Mouse (Mus musculus) lung, embryonic 16.5 days (tissue): Measurements from ENCODE around the gene Adgrg3. TPM values are rescaled to one million over a fixed set of nuclear protein-coding genes. Genes with fewer than 3 reads are reported as not detected.

ENCODE experiments used
- ATAC-seq: fragments of 200-750 bp; cut with Nextera tagmentation; 2 replicates; pipeline ENCODE4 v1.8.0; 2017; ENCODE audit warnings: low read depth, mild to moderate bottlenecking, moderate library complexity
- H3K27ac ChIP-seq: fragments of 300-500 bp; sonication (generic); 2 replicates; pipeline ENCODE4 v1.5.1; 2014; ENCODE audit warnings: mild to moderate bottlenecking, control low read depth, low read length
- H3K27me3 ChIP-seq: fragments of 300-500 bp; sonication (generic); 2 replicates; pipeline ENCODE4 v1.6.1; 2014; ENCODE audit warnings: low read depth, low read length, mixed read lengths; ENCODE audit not compliant: control insufficient read depth, insufficient read depth
- H3K36me3 ChIP-seq: fragments of 300-500 bp; sonication (generic); 2 replicates; pipeline ENCODE4 v1.6.1; 2014; ENCODE audit warnings: low read length; ENCODE audit not compliant: control insufficient read depth, insufficient read depth
- H3K4me1 ChIP-seq: fragments of 300-500 bp; sonication (generic); replicated peaks from 2 replicates; pipeline ENCODE4 v1.6.1; 2014; ENCODE audit warnings: low read length, mixed read lengths; ENCODE audit not compliant: control insufficient read depth, insufficient read depth
- H3K4me2 ChIP-seq: fragments of 300-500 bp; sonication (generic); 2 replicates; pipeline ENCODE4 v1.6.1; 2014; ENCODE audit warnings: low read depth, low read length, control low read depth
- H3K4me3 ChIP-seq: fragments of 300-500 bp; sonication (generic); 2 replicates; pipeline ENCODE4 v1.5.1; 2014; ENCODE audit warnings: mild to moderate bottlenecking, low read length, control low read depth
- H3K9ac ChIP-seq: fragments of 300-500 bp; sonication (generic); 2 replicates; pipeline ENCODE4 v1.6.1; 2014; ENCODE audit warnings: low read length, control low read depth
- H3K9me3 ChIP-seq: fragments of 300-500 bp; sonication (generic); 2 replicates; pipeline ENCODE4 v1.6.1; 2016; ENCODE audit warnings: low read length; ENCODE audit not compliant: control insufficient read depth
- WGBS: fragments of 180-500 bp; shearing (Covaris S2); extraction: QIAGEN DNeasy Blood & Tissue Kit; methylation state at CpG from one replicate; pipeline ENCODE4 v1.1.7; 2014; 5-methylcytosine and 5-hydroxymethylcytosine counted together
- polyA plus RNA-seq: library from polyadenylated mRNA; unstranded; fragments of >200 nt; fragmentation: Nextera tagmentation; extraction: Ambion mirVana; gene quantifications from 2 replicates; pipeline ENCODE4 v1.2.1, GENCODE M21; 2015

Gene Adgrg3
- polyA plus RNA-seq, 1 experiment from 2014 or later: 4.7 TPM

DNA sequence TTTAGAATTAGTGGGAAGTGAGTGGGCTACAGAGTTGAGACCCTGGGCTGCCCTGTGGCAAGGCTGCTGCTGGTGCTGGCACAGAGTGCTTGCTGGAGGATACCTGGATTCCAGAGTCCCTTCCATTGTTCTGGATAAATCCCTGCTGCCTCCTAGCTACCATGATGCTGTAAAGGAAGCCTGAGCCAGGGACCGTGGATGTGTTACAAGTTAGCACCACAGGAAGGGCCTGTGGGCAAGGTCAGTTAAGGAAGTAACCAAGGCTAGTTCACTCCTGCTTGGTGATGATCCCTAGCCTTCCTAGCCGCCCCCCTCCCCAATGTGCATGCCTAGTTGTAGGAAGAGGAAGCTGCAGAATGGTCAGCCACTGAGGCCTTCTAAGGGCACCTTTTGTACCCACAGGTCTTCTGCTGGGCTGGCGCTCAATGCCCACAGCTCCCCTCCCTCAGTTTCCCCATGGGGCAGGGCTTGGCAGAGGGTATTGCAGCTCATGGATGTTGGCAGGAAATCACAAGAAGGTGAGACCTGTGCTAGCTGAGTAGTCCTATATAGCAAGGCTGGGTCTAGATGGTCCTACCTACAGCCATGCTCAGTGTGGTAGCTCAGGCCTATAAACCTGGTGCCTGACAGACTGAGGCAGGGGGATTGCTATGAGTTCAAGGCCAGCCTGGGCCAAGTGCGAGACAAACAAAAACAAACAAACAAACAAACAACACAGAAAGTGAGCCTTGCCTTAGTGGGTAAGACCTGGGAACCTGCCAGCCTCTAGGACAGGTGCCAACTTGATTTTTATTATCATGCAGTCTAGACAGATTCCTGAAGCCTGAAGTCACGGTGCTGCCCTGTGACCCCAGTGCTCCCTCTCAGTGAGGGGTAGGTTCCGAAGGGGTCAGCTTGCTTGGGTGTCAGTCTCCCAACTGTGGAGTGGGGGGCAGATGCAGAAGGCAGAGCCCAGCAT lies 20.3 kb upstream of the Adgrg3 start:
- Histone ChIP-seq H3K27me3 (no peaks in the 10 kb centered on the region), H3K9me3 (no peaks in the 10 kb centered on the region), H3K36me3 (no peaks in the 10 kb centered on the region), H3K27ac (no peak overlapping the region), H3K9ac (no peak overlapping the region), H3K4me1 (peaks cover 50% of the 10 kb centered on the region), H3K4me2 (no peak overlapping the region), H3K4me3 (no peak overlapping the region)
- 53% methylated on average over 6 of the region's 6 CpGs for WGBS
- no peak for ATAC-seq

DNA sequence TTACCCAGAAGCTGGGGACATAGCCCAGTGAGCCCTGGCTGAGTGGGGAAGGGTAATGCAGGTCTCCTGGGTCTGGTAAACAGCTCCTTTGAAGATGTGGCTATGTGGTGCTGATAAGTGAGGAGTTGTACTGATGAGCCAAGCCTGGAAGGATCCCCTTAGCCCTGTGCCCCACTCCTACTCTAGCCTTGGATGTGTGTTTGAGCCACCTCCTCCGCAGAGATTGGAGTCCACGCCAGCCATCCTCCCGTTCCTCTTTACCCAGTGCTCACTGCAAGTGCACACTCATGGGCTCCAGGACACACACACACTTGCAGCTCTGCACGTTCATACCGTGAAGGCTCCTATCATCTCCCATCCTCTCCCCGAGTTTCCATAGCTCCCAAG lies 19.6 kb upstream of the Adgrg3 start:
- Histone ChIP-seq H3K27ac (no peak overlapping the region), H3K27me3 (no peaks in the 10 kb centered on the region), H3K36me3 (no peaks in the 10 kb centered on the region), H3K9ac (no peak overlapping the region), H3K9me3 (no peaks in the 10 kb centered on the region), H3K4me1 (peaks cover 44% of the 10 kb centered on the region), H3K4me2 (no peak overlapping the region), H3K4me3 (no peak overlapping the region)
- 55% methylated on average over 6 of the region's 6 CpGs for WGBS
- no peak for ATAC-seq

DNA sequence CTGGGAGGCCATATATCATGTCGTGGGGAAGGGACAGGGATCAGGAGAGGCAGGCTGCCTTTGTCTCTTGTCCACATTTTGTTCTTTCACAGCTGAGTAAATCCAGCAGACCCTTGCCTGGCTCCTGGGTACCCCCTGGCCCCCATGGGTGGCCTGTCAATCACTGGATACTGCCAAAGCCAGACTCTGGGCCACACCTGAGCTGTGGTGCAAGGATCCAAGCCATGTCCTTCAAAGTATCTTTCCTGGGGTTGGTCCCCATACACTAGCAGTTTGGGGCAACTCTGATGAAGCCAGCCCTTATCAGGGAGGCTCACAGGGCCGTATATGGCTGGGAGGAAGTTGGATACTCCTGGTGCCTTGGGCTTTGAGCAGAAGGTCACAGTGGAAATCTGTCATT lies 19.1 kb upstream of the Adgrg3 start:
- H3K27ac ChIP-seq: peak overlapping the region; percentile 81

DNA sequence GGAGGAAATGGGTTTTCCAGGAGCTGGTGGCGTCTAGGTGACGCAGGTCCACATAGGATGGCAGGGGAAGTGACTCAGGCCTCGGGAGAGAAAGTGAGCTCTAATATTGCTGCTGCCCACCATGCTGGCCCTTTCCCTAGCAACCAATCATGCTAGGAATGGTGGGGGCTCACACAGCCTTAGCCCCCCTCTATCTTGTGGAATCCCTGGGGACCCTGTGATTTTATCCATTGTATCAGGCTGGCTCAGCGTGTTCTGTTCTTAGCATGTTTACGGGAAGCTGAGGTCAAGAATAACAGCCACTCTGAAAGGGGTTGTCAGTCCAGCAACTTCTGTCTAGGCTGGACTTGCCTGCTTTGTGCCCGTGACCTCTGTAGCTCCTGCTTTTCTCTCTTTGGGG lies 18.5 kb upstream of the Adgrg3 start:
- Histone ChIP-seq H3K27me3 (no peaks in the 10 kb centered on the region), H3K36me3 (peaks cover 6% of the 10 kb centered on the region), H3K4me2 (no peak overlapping the region), H3K4me3 (no peak overlapping the region), H3K9me3 (no peaks in the 10 kb centered on the region), H3K27ac (peak overlapping the region; percentile 81), H3K4me1 (peaks cover 32% of the 10 kb centered on the region), H3K9ac (peak overlapping the region; percentile 10; the same call in 1 of the 2 replicates)
- no peak for ATAC-seq
- 58% methylated on average over 6 of the region's 6 CpGs for WGBS

More for the DNA sequence above, 19.1 kb upstream of the Adgrg3 start:
- no peak for ATAC-seq
- Histone ChIP-seq H3K4me2 (no peak overlapping the region), H3K4me1 (peaks cover 38% of the 10 kb centered on the region), H3K27me3 (no peaks in the 10 kb centered on the region), H3K9me3 (no peaks in the 10 kb centered on the region), H3K36me3 (peaks cover 3% of the 10 kb centered on the region), H3K4me3 (no peak overlapping the region), H3K9ac (0 out of 2 replicates have a peak overlapping the region, but pooled peaks have one; percentile 5)
- 34% methylated on average over 2 of the region's 2 CpGs for WGBS

DNA sequence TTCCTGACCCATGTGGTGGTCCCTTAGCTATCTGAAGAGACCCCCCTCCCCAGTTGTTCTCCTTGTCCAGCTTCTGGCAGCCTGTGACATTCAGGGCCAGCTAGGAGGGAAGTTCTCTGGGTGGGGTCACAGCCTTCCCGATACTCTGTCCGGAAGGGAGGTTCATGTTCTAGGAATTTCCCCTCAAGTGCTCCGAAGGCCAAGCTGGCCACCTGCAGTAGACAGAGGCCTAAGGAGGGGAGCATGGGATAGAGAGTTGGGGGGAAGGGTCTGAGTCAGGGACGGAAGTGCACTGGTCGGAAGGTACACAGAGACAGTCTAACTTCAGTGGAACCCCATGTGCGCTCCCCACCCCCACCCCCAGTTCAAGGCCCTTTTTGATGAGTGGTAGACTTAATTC lies 17.5 kb upstream of the Adgrg3 start:
- Histone ChIP-seq H3K9me3 (no peaks in the 10 kb centered on the region), H3K4me1 (peaks cover 26% of the 10 kb centered on the region), H3K36me3 (peaks cover 6% of the 10 kb centered on the region), H3K27ac (peak overlapping the region; percentile 81), H3K4me3 (no peak overlapping the region), H3K9ac (no peak overlapping the region), H3K27me3 (no peaks in the 10 kb centered on the region), H3K4me2 (no peak overlapping the region)
- WGBS: 37% methylated on average over 6 of the region's 6 CpGs
- ATAC-seq: peak; percentile 66

DNA sequence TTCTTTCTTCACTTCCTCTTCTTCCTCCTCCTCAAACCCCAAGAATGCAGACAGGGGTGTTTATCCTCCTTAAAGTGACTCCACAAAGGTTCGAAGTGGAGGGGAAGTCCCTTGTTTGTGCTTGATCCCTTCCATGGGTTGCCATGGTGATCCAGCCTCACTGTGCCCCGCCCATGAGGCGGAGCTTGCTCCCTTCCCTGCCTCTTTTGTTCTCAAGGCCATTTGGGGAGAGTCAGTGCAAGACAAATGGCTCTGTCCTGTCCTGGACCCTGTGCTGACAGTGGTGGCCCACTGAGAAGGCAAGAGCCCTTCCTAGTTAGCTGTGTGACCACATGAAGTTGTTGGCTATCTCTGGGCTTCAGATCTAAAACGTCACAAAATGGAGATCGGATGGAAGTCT lies 16.8 kb upstream of the Adgrg3 start:
- Histone ChIP-seq H3K4me1 (peaks cover 26% of the 10 kb centered on the region), H3K4me2 (no peak overlapping the region), H3K27me3 (no peaks in the 10 kb centered on the region), H3K4me3 (no peak overlapping the region), H3K36me3 (peaks cover 6% of the 10 kb centered on the region), H3K9me3 (no peaks in the 10 kb centered on the region), H3K9ac (no peak overlapping the region), H3K27ac (peak overlapping the region; percentile 81)
- peak; percentile 53 for ATAC-seq
- 17% methylated on average over 5 of the region's 5 CpGs for WGBS

DNA sequence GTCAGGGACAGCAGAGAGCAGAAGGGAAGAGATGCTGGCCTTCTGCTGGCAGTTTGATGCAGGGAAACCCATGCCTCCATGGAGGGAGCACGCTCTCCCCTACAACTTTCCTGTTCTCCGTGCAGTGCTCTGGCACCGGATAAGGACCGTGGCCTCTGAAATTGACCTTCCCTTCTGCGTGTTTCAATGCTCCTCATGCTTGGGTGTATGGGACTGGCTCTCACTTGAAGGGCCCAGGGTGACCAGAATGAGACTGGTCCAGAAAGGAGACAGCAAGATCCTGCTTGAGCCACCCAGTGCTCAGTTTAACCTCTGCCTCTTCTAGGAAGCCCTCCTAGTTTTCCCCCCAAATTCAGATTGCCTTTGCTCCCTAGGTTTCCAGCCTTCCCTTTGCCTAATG lies 16.3 kb upstream of the Adgrg3 start:
- Histone ChIP-seq H3K4me1 (peaks cover 26% of the 10 kb centered on the region), H3K4me2 (no peak overlapping the region), H3K36me3 (peaks cover 10% of the 10 kb centered on the region), H3K9me3 (no peaks in the 10 kb centered on the region), H3K9ac (no peak overlapping the region), H3K27me3 (no peaks in the 10 kb centered on the region), H3K4me3 (no peak overlapping the region), H3K27ac (peak overlapping the region; percentile 81)
- 59% methylated on average over 5 of the region's 5 CpGs for WGBS
- no peak for ATAC-seq

DNA sequence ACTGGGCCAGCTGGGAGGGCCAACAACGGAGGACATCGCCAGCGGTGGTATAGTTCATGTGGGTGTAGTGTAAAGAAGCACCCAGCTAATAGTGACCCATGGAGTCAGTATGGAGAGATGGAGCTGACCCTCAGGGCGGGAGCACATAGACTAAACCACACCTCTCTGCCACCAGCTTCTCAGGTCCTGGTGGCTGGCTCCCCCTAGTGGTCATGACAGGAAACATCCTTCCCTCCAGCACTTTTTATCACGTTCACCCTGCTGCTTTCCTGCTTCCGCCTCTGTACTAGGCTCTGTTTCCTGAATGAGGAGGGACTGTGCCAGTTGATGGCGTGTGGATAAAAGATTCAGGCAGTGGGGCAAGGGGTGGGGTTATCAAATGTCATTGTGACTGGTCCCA lies 15.8 kb upstream of the Adgrg3 start:
- no peaks in the 10 kb centered on the region for H3K27me3 ChIP-seq
- peaks cover 26% of the 10 kb centered on the region for H3K4me1 ChIP-seq
- no peak overlapping the region for H3K4me3 ChIP-seq
- H3K9me3 ChIP-seq: no peaks in the 10 kb centered on the region
- H3K4me2 ChIP-seq: no peak overlapping the region
- peaks cover 10% of the 10 kb centered on the region for H3K36me3 ChIP-seq
- no peak overlapping the region for H3K9ac ChIP-seq
- H3K27ac ChIP-seq: no peak overlapping the region
- 3% methylated on average over 7 of the region's 7 CpGs for WGBS
- peak; percentile 68 for ATAC-seq

DNA sequence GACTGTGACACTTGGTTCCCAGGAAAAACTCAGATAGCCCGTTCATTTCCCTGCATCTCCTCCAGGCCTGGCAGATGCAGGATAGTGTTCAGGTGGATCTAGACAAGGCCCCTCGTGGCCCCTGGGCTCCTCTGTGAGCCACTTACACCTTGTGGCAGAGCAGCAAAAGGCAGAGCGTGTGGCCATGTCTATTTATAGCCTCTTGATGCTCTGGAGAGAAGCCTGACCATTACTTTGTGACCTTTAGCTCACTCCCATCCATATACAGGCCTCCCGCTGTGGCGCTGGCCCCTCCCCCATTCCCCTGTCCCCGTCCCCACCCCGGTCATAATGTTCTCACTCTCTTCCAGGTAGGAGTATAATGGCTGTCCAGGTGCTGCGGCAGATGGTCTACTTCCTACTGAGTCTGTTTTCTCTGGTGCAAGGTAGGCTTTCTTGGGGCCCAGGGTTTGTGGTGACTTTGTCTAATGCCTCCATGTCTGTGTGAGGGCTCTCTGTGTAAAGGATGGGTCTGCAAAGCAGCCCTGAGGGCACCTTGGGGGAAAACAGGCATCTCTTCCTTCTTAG lies 15.3 kb upstream of the Adgrg3 start:
- no peak overlapping the region for H3K4me3 ChIP-seq

More for the DNA sequence above, 15.3 kb upstream of the Adgrg3 start:
- H3K9me3 ChIP-seq: no peaks in the 10 kb centered on the region
- H3K9ac ChIP-seq: no peak overlapping the region
- 47% methylated on average over 8 of the region's 8 CpGs for WGBS
- no peak overlapping the region for H3K27ac ChIP-seq
- H3K27me3 ChIP-seq: no peaks in the 10 kb centered on the region
- no peak for ATAC-seq
- H3K4me2 ChIP-seq: no peak overlapping the region
- H3K4me1 ChIP-seq: peaks cover 26% of the 10 kb centered on the region
- peaks cover 10% of the 10 kb centered on the region for H3K36me3 ChIP-seq
